Mouse (Mus musculus): ENCODE data around the gene Atp5j2. TPM values are rescaled to one million over a fixed set of nuclear protein-coding genes. Genes with fewer than 3 reads are reported as not detected.

The Atp5j2 gene
- polyA plus RNA-seq, 1 experiment from 2014 or later: 568 TPM

- Histone ChIP-seq H3K4me2 (replicated peaks; ENCODE audit: low read depth, low read length) (no peak overlapping the region), H3K9me3 (ENCODE audit: control insufficient read depth, low read length) (no peaks in the 10 kb centered on the region), H3K36me3 (ENCODE audit: control insufficient read depth, insufficient read depth, low read length) (peaks cover 31% of the 10 kb centered on the region), H3K27me3 (ENCODE audit: control insufficient read depth, insufficient read depth, low read length) (no peaks in the 10 kb centered on the region), H3K4me1 (ENCODE audit: control insufficient read depth, insufficient read depth, low read length) (peaks cover 12% of the 10 kb centered on the region; the same call in 1 of the 2 replicates), H3K27ac (ENCODE audit: low read depth, low read length) (no peak overlapping the region), H3K9ac (ENCODE audit: low read depth, low read length) (no peak overlapping the region), H3K4me3 (ENCODE audit: low read length) (no peak overlapping the region)
- ATAC-seq (ENCODE audit: low FRiP score, low TSS enrichment): no peak
- 93% methylated on average over 6 of the region's 6 CpGs for WGBS
Observed at GRCm38 (mm10) chr5:145189416-145189815, 2.4 kb downstream of the Atp5j2 start.

- Histone ChIP-seq H3K9me3 (ENCODE audit: control insufficient read depth, low read length) (no peaks in the 10 kb centered on the region), H3K4me3 (ENCODE audit: low read length) (no peak overlapping the region), H3K4me2 (replicated peaks; ENCODE audit: low read depth, low read length) (no peak overlapping the region), H3K4me1 (ENCODE audit: control insufficient read depth, insufficient read depth, low read length) (peaks cover 3% of the 10 kb centered on the region; the same call in 1 of the 2 replicates), H3K27me3 (ENCODE audit: control insufficient read depth, insufficient read depth, low read length) (no peaks in the 10 kb centered on the region), H3K9ac (ENCODE audit: low read depth, low read length) (no peak overlapping the region), H3K36me3 (ENCODE audit: control insufficient read depth, insufficient read depth, low read length) (peaks cover 68% of the 10 kb centered on the region), H3K27ac (ENCODE audit: low read depth, low read length) (no peak overlapping the region)
- WGBS: 83% methylated on average over 2 of the region's 2 CpGs
- no peak for ATAC-seq (ENCODE audit: low FRiP score, low TSS enrichment)
Observed at GRCm38 (mm10) chr5:145185244-145185643, 6.6 kb downstream of the Atp5j2 start.

GRCm38 (mm10) chr5:145178461-145178980, 13.3 kb downstream of the Atp5j2 start:
- Histone ChIP-seq H3K36me3 (ENCODE audit: control insufficient read depth, insufficient read depth, low read length) (peaks cover 99% of the 10 kb centered on the region), H3K4me3 (ENCODE audit: low read length) (no peak overlapping the region), H3K4me2 (replicated peaks; ENCODE audit: low read depth, low read length) (no peak overlapping the region), H3K9ac (ENCODE audit: low read depth, low read length) (no peak overlapping the region), H3K9me3 (ENCODE audit: control insufficient read depth, low read length) (no peaks in the 10 kb centered on the region), H3K27me3 (ENCODE audit: control insufficient read depth, insufficient read depth, low read length) (no peaks in the 10 kb centered on the region), H3K27ac (ENCODE audit: low read depth, low read length) (no peak overlapping the region), H3K4me1 (ENCODE audit: control insufficient read depth, insufficient read depth, low read length) (no peaks in the 10 kb centered on the region)
- WGBS: 80% methylated on average over 18 of the region's 18 CpGs
- ATAC-seq (ENCODE audit: low FRiP score, low TSS enrichment): no peak

- H3K4me1 ChIP-seq (ENCODE audit: control insufficient read depth, insufficient read depth, low read length): peaks cover 15% of the 10 kb centered on the region; the same call in 1 of the 2 replicates
- peak; percentile 50; the same call in 1 of the 2 replicates for ATAC-seq (ENCODE audit: low FRiP score, low TSS enrichment)
- peak overlapping the region; percentile 78 for H3K4me2 ChIP-seq (replicated peaks; ENCODE audit: low read depth, low read length)
- H3K9me3 ChIP-seq (ENCODE audit: control insufficient read depth, low read length): no peaks in the 10 kb centered on the region
- H3K4me3 ChIP-seq (ENCODE audit: low read length): peak overlapping the region; percentile 68
- H3K36me3 ChIP-seq (ENCODE audit: control insufficient read depth, insufficient read depth, low read length): peaks cover 33% of the 10 kb centered on the region
- H3K9ac ChIP-seq (ENCODE audit: low read depth, low read length): peak overlapping the region; percentile 86
- H3K27ac ChIP-seq (ENCODE audit: low read depth, low read length): peak overlapping the region; percentile 30; the same call in 1 of the 2 replicates
- WGBS: under 1% methylated on average over 24 of the region's 28 CpGs
- H3K27me3 ChIP-seq (ENCODE audit: control insufficient read depth, insufficient read depth, low read length): no peaks in the 10 kb centered on the region
Observed at GRCm38 (mm10) chr5:145167306-145167661, 24.6 kb downstream of the Atp5j2 start.

- H3K9me3 ChIP-seq (ENCODE audit: control insufficient read depth, low read length): no peaks in the 10 kb centered on the region
- peak within 1 kb of the TSS; percentile 78 for H3K4me2 ChIP-seq (replicated peaks; ENCODE audit: low read depth, low read length)
- H3K4me1 ChIP-seq (ENCODE audit: control insufficient read depth, insufficient read depth, low read length): peaks cover 15% of the 10 kb centered on the region; the same call in 1 of the 2 replicates
- peak within 1 kb of the TSS; percentile 85 for H3K27ac ChIP-seq (ENCODE audit: low read depth, low read length)
- peak within 1 kb of the TSS; percentile 86 for H3K9ac ChIP-seq (ENCODE audit: low read depth, low read length)
- peak; percentile 95 for ATAC-seq (ENCODE audit: low FRiP score, low TSS enrichment)
- H3K36me3 ChIP-seq (ENCODE audit: control insufficient read depth, insufficient read depth, low read length): peaks cover 31% of the 10 kb centered on the region
- under 1% methylated on average over 48 of the region's 51 CpGs for WGBS
- peak within 1 kb of the TSS; percentile 68 for H3K4me3 ChIP-seq (ENCODE audit: low read length)
- H3K27me3 ChIP-seq (ENCODE audit: control insufficient read depth, insufficient read depth, low read length): no peaks in the 10 kb centered on the region
Observed at GRCm38 (mm10) chr5:145166536-145167305, 25.1 kb downstream of the Atp5j2 start, which contains the start of the genes Ptcd1 and Cpsf4. Gene Ptcd1, minus strand, starts transcription at chr5:145167108. Gene Cpsf4, plus strand, starts transcription at chr5:145167213.

- no peak overlapping the region for H3K27ac ChIP-seq (ENCODE audit: low read depth, low read length)
- ATAC-seq (ENCODE audit: low FRiP score, low TSS enrichment): no peak
- H3K9ac ChIP-seq (ENCODE audit: low read depth, low read length): no peak overlapping the region
- peaks cover 15% of the 10 kb centered on the region; the same call in 1 of the 2 replicates for H3K4me1 ChIP-seq (ENCODE audit: control insufficient read depth, insufficient read depth, low read length)
- H3K9me3 ChIP-seq (ENCODE audit: control insufficient read depth, low read length): no peaks in the 10 kb centered on the region
- 86% methylated on average over 15 of the region's 15 CpGs for WGBS
- no peak overlapping the region; the same call in 1 of the 2 replicates for H3K4me2 ChIP-seq (replicated peaks; ENCODE audit: low read depth, low read length)
- no peak overlapping the region for H3K4me3 ChIP-seq (ENCODE audit: low read length)
- H3K27me3 ChIP-seq (ENCODE audit: control insufficient read depth, insufficient read depth, low read length): no peaks in the 10 kb centered on the region
- H3K36me3 ChIP-seq (ENCODE audit: control insufficient read depth, insufficient read depth, low read length): peaks cover 28% of the 10 kb centered on the region
Observed at GRCm38 (mm10) chr5:145165184-145165583, 26.7 kb downstream of the Atp5j2 start.

GRCm38 (mm10) chr5:145164710-145165109, 27.2 kb downstream of the Atp5j2 start:
- Histone ChIP-seq H3K27me3 (ENCODE audit: control insufficient read depth, insufficient read depth, low read length) (no peaks in the 10 kb centered on the region), H3K36me3 (ENCODE audit: control insufficient read depth, insufficient read depth, low read length) (peaks cover 30% of the 10 kb centered on the region), H3K27ac (ENCODE audit: low read depth, low read length) (no peak overlapping the region), H3K9me3 (ENCODE audit: control insufficient read depth, low read length) (no peaks in the 10 kb centered on the region), H3K4me3 (ENCODE audit: low read length) (no peak overlapping the region), H3K4me1 (ENCODE audit: control insufficient read depth, insufficient read depth, low read length) (peaks cover 15% of the 10 kb centered on the region; the same call in 1 of the 2 replicates), H3K9ac (ENCODE audit: low read depth, low read length) (no peak overlapping the region), H3K4me2 (replicated peaks; ENCODE audit: low read depth, low read length) (no peak overlapping the region)
- 58% methylated on average over 3 of the region's 3 CpGs for WGBS
- ATAC-seq (ENCODE audit: low FRiP score, low TSS enrichment): no peak

GRCm38 (mm10) chr5:145161361-145161760, 30.5 kb downstream of the Atp5j2 start:
- no peaks in the 10 kb centered on the region for H3K27me3 ChIP-seq (ENCODE audit: control insufficient read depth, insufficient read depth, low read length)
- no peak overlapping the region for H3K27ac ChIP-seq (ENCODE audit: low read depth, low read length)
- no peak overlapping the region for H3K9ac ChIP-seq (ENCODE audit: low read depth, low read length)
- no peaks in the 10 kb centered on the region for H3K9me3 ChIP-seq (ENCODE audit: control insufficient read depth, low read length)
- H3K36me3 ChIP-seq (ENCODE audit: control insufficient read depth, insufficient read depth, low read length): peaks cover 53% of the 10 kb centered on the region
- no peak overlapping the region for H3K4me2 ChIP-seq (replicated peaks; ENCODE audit: low read depth, low read length)
- peaks cover 6% of the 10 kb centered on the region; the same call in 1 of the 2 replicates for H3K4me1 ChIP-seq (ENCODE audit: control insufficient read depth, insufficient read depth, low read length)
- 90% methylated on average over 14 of the region's 14 CpGs for WGBS
- no peak for ATAC-seq (ENCODE audit: low FRiP score, low TSS enrichment)
- no peak overlapping the region for H3K4me3 ChIP-seq (ENCODE audit: low read length)

GRCm38 (mm10) chr5:145152690-145153089, 39.2 kb downstream of the Atp5j2 start:
- no peaks in the 10 kb centered on the region for H3K9me3 ChIP-seq (ENCODE audit: control insufficient read depth, low read length)
- H3K27me3 ChIP-seq (ENCODE audit: control insufficient read depth, insufficient read depth, low read length): no peaks in the 10 kb centered on the region
- H3K27ac ChIP-seq (ENCODE audit: low read depth, low read length): no peak overlapping the region
- peaks cover 79% of the 10 kb centered on the region for H3K36me3 ChIP-seq (ENCODE audit: control insufficient read depth, insufficient read depth, low read length)
- H3K4me2 ChIP-seq (replicated peaks; ENCODE audit: low read depth, low read length): no peak overlapping the region
- 95% methylated on average over 5 of the region's 5 CpGs for WGBS
- H3K4me3 ChIP-seq (ENCODE audit: low read length): no peak overlapping the region
- no peak for ATAC-seq (ENCODE audit: low FRiP score, low TSS enrichment)
- no peak overlapping the region for H3K9ac ChIP-seq (ENCODE audit: low read depth, low read length)
- no peaks in the 10 kb centered on the region for H3K4me1 ChIP-seq (ENCODE audit: control insufficient read depth, insufficient read depth, low read length)

All from kidney, embryonic 14.5 days (tissue).